Mouse (Mus musculus): ENCODE data around the gene Glb1.
A peak's percentile ranks its signal among the peaks of the same experiment; 100 is the strongest.

Glb1 gene

GRCm38 (mm10) chr9:114395258-114395657 is 5.6 kb upstream of the Glb1 start:
- no peak for DNase-seq

- no peak for DNase-seq
Observed at GRCm38 (mm10) chr9:114399680-114400079, 1.2 kb upstream of the Glb1 start.

GRCm38 (mm10) chr9:114400588-114400948 is 308 bp upstream of the Glb1 start:
- peak; percentile 32 to 42 for DNase-seq

DNA sequence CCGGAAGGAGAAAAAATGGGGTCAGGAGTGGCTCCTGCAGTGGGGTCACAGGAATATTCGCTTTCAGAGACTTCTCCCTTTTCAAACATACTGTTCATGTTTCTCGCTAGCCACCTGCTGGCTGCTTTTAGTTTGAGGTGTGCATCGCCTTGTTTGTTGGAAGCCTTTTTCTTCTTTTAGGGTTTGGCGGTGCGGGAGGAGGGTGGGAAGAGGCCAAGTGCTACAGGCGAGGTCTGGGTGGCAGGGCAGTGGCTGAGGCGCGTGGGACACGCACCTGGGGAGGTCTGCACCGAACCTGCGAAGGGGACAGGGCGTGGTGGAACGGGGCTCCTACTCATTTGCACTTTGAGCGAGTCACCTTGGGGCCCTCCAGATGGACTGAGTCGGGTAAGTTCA is 807 bp downstream of the Glb1 start:
- DNase-seq = peak; percentile 67 to 73

- DNase-seq = peak; percentile 77 to 88
Observed at GRCm38 (mm10) chr9:114407676-114408075, 6.8 kb downstream of the Glb1 start.

- peak; percentile 35 to 46 for DNase-seq
Observed at GRCm38 (mm10) chr9:114410313-114410862, 9.5 kb downstream of the Glb1 start.

DNA sequence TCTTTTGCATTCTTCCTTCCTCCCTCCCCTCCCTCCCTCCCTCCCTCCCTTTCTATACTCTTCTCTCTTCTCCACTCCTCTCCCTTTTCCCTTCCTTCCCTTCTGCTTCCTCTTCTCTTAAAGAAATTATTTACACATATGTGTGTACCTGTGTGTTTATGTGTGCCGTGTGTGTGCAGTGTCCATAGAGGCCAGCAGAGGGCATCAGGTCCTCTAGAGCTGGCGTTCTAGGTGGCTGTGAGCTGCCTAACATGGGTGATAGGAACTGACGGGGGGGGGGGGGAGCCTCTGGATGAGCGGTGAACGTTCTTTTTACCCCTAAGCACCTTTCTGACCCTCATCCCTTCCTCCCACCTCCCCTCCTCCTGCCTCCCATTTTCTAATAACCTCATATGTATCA is 10.4 kb downstream of the Glb1 start:
- DNase-seq = no peak

- no peak for DNase-seq
Observed at GRCm38 (mm10) chr9:114412406-114412805, 11.5 kb downstream of the Glb1 start.

DNA sequence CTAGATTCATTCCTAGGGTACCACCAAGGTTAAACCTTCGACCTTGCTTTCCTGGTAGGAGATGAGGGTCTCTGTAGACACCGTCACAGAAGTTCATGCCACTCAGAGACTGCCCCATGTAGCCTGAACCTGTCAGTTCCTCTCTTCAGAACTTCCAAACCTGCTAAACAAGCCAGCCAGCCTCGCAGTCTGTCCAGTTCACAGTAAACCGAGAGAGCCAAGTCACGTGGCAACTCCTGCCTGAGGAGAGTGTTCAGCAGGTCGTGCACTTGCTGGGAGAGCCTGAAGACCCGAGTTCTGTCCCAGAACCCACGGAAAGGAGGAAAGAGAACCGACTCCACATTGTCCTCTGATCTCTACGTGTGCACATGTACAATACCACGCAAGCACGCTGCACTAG is 13.0 kb downstream of the Glb1 start:
- DNase-seq = peak; percentile 74 to 75

GRCm38 (mm10) chr9:114415701-114416100 is 14.8 kb downstream of the Glb1 start:
- peak; percentile 37 to 75 for DNase-seq

- peak; percentile 49 to 67 for DNase-seq
Observed at GRCm38 (mm10) chr9:114416646-114417517, 16.0 kb downstream of the Glb1 start.

GRCm38 (mm10) chr9:114418187-114418586 is 17.3 kb downstream of the Glb1 start:
- DNase-seq = peak; percentile 53 to 73

DNA sequence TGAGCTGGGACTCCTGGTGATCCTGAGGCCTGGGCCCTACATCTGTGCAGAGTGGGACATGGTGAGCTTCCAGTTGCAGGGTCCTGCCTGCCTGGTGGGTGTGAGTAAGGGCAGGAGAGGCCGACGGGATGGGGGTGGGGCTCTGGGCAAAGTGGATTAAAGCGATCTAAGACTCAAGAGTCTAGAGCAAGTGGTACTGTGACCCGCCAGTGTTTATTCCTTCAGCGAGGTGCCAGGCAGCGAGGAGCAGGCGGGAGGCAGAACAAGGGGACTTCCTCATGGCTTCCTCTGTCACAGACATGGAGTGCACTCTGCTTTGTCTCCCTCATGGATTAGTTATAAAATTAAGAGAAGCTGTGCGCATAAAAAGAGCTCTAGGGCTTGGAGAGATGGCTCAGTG is 19.6 kb downstream of the Glb1 start:
- DNase-seq = no peak

DNA sequence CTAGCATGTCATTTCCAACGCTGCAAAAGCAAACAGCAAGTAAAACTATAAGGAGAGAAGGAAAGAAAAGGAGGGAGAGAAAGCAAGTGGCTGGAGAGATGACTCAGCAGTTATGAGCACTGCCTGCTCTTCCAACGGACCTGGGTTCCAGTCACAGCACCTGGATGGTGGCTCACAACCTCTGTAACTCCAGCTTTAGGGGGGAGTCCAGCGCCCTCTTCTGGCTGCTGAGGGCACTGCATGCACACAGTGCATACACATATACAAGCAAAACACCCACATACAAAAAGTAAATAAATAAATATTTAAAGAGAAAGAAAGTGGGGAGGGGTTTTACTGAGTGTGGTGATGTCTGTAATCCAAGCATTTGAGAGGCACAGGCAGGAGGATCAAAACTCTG is 20.2 kb downstream of the Glb1 start:
- DNase-seq = no peak

DNA sequence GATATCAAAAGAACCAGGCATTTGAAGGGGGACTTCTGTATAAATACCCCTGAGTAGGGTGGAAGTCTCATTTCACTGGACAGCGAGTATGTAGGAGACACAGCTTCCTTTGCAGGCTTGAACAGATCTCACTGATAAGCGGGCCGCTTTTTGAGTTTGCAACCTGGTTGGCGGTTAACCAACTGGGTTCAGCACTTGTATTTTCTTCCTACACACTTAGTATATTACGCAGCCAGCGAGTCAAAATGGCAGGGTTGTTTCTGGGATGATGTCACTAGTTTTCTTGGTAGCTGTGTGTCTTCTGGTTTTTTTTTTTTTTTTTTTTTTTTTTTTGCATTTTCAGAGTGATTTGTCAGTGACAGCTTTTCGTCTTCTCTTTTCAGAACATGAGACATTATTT is 20.9 kb downstream of the Glb1 start:
- no peak for DNase-seq

GRCm38 (mm10) chr9:114425576-114425975 is 24.7 kb downstream of the Glb1 start:
- no peak for DNase-seq

GRCm38 (mm10) chr9:114426201-114426600 is 25.3 kb downstream of the Glb1 start:
- DNase-seq = peak in 1 of 2 experiments; percentile 36

- no peak for DNase-seq
Observed at GRCm38 (mm10) chr9:114427425-114427824, 26.5 kb downstream of the Glb1 start.

DNA sequence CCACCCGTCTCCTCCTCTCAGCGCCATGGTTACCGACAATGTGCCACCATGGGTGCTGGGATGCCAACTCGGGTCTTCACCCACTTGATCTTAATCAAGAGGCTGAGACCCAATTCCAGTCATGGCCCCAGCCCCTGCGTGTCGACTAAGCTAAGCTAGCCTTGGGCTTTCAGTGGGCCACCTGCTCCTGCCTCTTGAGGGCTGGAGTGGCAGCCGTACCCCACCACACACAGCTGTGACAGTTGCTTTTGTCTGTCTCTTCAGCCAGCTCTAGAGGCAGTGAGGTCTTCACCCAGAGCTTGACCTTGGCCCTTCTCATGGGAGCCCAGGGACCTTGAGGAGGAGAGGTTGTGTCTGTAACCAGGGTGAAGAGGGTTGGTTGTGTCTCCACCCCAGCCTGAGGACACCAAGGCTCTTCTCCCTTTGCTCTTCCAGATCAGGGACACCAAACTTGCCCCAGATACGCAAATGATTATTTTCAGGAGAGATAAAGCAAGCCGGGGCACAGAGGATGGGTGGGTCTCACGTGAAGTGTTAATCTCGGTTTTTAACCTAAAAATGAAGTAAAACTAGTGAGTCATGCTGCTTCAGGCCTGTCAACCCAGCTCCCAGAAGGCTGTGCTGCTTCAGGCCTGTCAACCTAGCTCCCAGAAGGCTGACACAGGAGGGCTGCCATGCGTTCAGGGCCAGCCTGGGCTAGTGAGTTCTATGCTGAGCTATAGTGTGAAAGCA is 27.4 kb downstream of the Glb1 start:
- DNase-seq = no peak

DNA sequence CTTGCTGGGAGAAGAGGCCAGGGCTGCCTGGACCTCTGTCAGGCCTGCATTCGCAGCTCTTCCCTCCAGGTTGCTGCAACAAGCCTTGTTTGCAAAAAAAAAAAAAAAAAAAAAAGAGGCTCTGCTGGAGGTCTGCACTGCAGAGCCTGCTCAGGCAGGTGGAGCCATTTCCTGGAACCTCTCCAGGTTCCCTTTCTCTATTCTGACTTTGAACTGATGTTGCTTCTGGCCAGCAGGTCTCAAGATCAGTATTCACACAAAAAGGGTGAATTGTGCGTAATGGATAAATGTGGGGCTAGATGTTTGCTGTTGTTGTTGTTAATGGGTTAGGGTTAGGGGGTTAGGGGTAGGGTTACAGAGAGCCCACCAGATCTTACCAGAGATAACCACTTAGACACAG is 34.8 kb downstream of the Glb1 start:
- peak; percentile 39 to 40 for DNase-seq

DNA sequence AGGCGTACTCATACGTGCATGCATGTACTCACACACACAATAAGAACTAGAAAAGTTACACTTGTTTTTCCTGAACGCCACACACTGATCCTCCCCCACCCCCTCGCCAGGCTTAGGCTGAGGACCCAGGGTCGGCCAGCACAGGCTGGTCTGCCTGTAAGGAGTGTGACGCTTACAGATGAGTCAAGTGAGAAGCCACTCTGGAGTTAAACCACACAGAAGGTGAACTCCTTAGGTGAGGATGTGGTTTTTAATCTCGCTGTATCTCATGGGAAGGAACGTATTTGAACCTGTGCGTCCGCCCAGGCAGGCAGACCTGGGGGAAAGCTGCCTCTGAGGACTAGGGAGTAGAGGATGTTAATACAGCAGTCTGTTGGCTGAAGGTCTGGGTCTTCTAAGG is 39.7 kb downstream of the Glb1 start:
- no peak for DNase-seq

- DNase-seq = no peak
Observed at GRCm38 (mm10) chr9:114442225-114442624, 41.3 kb downstream of the Glb1 start.

DNA sequence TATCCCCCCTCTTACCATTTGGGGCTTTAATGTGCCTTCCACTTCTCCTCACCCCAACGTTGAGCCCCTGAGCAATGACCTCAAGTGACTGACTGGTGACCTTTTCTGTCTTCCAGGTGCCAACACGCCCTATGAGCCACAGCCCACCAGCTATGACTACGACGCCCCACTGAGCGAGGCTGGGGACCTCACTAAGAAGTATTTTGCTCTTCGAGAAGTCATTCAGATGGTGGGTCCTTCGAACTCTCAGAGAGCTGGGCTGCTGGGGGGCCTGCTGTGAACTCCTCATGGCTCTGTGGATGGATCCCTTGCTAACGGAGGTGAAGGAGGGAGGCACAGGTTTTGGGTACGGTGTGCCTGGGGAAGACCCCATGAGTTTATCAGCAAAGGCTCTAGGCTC is 42.0 kb downstream of the Glb1 start:
- no peak for DNase-seq

GRCm38 (mm10) chr9:114443351-114443750 is 42.5 kb downstream of the Glb1 start:
- DNase-seq = no peak

Data from kidney, postnatal 36 days (tissue).